Mouse (Mus musculus): ENCODE measurements around the gene 1300017J02Rik.
"Not testable (repeated sequence)": the region's sequence is repeated elsewhere in the genome, so short reads cannot be mapped to it uniquely, and the experiment has no call there.

1300017J02Rik gene

DNA sequence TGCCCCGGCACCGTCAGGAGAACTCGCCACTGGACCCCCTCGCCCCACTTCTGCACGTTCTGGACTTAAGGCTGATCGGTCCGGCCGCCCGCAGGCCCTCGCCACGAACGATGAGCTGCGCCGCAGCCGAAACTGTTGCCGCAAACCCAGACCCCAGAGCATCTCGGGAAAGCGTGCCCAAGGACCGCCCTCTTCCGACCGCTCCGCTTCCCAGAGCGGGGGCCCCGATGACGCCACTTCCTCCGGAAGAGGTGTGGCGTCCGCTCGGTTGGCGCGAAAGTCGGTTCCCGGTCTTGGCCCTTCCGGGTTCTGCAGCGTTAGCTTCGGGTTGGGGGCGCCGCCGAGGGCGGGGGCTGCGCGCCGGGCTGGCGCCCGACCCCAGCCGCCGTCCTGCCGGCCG lies at the start of gene 1300017J02Rik, which contains the start of gene Topbp1:
Gene 1300017J02Rik (minus strand): TSS at position 156 of the 400 bp plus-strand sequence.
Gene Topbp1 (plus strand): TSS at position 289 of the 400 bp plus-strand sequence.
- peak; percentile 94 for DNase-seq (ENCODE audit: low read depth)

DNA sequence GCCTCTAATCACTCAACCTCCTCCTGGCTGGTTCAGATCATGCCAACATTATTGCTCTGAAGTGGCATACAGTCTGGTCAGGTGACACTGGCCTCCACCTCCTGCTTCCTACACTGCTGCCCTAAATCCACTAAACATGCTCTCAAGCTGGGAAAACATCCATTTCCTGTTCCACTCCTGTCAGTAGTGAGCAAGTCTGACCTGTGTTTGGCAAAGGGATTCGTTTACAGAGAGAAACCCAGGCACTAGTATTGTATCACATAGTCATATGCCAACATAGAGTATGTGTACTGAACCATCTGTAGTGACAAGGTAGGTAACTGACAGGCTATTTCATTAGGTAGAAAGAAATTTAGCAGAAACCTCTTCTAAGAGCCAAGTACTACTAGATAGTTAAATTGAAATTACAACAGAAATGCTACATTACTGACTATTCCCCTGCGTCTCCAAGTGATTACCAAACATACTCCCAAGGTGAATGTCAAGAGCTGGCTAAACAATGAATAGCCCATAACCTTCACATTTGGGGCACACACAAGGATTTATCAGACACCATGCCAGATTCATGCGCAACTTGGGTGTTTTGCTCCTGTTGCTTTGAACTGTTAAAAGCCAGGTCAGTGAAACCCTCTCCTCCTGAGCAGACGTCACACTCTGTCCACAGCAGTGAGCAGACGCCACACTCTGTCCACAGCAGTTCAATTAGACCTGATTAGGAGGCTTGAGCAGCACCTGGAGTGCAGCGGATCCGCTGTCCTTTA lies 48.8 kb upstream of the 1300017J02Rik start:
- not testable (repeated sequence) for DNase-seq (ENCODE audit: low read depth)

DNA sequence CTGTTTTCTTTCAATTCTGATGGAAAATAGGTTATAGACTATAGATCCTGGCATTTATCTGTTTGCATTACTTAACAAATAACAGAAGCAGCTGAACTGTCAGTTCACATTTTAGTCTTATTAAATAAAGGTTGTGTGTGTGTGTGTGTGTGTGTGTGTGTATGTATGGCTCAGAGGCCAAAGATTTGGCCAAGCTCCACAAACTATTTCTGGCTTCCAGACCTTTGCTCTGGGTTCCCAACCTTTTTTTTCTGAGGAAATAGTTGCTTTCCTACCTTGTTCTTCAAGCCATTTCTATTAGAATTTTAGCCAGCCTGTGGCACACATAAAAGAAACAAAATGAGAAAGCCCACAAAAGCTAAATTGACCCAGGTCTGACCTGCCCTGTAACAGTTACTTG lies 43.9 kb upstream of the 1300017J02Rik start:
- no peak for DNase-seq (ENCODE audit: low read depth)

DNA sequence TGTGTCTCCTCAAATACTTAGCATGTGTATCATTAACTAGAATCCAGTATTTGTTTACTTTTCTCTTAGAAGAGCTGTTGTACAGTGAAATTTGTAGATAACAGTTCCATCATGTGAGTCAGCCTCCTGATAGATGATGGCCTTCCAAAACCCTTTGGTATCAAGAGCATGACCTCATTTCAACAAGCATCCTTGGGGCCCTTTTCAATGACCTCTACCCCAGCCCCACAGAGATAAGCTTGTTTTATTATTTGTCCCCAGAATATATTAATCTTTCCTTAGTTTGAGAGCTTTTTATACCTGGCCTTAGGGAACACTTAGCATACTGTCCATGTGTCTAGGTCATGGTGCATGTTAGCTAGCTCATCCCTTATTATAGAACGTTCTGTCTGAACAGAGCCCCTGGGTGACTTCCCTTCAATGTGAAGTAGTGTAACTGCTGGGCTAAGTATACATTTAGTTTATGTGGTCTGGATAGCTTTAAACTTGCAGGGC lies 43.2 kb upstream of the 1300017J02Rik start:
- DNase-seq (ENCODE audit: low read depth) = no peak

DNA sequence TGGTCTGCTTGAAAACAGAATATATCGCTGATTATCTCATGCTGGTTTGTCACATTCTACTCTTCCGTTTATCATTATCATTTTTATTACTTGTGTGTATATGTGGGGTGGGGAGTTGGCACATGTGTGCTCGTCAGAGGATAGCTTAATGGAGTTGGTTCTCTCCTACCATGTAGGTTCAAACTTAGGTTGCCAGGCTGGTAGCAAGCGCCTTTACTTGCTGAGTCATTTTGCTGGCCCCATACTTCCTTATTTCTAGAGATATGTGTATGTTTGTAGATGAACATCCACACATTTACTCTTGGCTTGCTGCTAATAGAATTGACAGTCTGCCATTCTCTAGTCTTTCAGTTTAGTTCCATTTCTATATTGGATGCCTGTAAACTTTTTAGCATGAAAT lies 42.2 kb upstream of the 1300017J02Rik start:
- DNase-seq (ENCODE audit: low read depth) = peak; percentile 67

DNA sequence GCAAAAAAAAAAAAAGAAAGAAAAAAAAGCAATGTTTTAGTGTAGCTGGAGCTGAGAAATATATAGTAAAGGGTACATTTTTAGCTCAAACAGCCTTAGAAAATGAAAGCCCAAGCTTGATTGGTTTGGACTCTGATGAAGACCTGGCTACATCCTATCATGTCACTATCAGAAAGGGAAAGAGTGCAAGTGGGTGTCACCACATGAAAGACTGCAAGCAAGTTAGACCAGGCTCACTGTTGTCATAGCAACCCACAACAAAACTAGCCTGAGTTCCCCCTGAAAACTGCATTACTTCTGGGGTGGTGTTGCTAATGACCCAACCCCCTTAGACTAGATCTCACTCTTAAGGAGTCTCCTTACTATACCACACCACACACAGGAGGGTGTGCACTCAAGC lies 32.0 kb upstream of the 1300017J02Rik start:
- no peak for DNase-seq (ENCODE audit: low read depth)

DNA sequence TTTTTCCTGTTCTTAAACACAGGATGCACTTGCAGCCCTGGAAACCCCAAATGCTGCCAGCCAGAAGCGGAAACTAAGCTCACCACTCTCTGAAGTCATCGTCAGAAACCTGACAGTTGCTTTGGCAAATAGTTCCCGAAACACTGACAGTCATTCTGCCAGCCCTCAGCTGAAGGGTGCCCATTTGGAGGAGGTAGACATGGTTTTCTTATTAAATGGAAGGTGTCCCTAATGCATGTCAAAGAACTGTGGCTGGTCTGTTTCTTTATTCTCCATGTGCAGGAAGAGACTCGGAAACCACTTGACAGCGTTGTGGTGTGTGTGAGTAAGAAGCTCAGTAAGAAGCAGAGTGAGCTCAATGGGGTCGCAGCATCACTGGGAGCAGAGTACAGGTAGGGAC lies 27.8 kb upstream of the 1300017J02Rik start:
- peak; percentile 27 for DNase-seq (ENCODE audit: low read depth)

DNA sequence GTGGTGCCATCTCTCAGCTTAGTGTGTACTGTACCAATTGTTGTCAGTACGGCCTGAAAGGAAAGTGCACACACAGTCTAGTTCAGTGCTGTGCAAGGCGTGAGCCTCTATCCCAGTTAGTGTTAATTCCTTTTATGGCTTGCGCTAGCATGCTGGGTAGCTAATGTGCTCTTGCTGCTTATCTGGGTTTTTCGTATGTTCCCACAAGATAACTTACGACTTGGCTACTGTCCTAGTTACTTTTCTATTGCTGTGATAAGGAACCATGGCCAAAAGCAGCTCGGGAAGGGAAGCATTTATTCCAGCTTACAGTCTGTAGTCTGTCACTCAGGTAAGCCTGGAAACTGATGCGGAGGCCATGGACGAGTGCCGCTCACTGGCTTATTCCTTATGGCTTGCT lies 21.6 kb upstream of the 1300017J02Rik start:
- DNase-seq (ENCODE audit: low read depth) = no peak

DNA sequence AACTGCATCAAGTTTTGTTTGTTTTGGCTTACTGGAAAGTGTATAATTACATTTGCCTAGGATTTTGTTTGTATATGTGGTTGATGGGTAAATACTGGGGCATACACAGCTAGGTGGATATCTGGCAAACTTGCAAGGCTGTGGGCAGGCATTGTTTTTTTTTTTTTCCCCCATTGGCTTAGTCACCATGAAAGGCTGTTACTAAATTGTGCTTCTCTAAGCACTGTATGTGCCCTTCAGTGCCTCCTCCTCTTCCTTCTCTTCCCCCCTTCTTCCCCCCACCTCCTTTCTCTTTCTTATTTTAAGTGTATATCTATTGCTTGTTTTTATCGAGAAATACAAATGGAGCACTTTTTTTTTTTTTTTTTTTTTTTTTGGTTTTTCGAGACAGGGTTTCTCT lies 19.8 kb upstream of the 1300017J02Rik start:
- DNase-seq (ENCODE audit: low read depth) = peak; percentile 46

DNA sequence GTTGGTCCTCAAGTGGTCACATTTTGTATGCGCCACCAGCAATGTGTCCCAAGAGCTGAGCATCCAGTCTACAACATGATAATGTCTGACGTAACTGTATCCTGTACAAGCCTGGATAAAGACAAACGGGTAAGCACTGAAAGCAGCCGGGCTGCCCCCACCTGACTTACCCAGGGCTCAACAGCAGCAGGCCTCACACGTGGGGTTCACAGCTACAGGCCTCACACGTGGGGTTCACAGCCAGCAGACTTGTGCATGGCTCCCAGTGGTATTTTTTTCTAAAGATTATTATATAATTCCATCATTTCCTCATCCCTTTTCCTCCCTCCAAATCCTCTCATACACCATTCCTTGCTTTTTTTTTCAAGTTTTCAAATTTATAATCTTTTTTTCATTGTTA lies 5.0 kb upstream of the 1300017J02Rik start:
- DNase-seq (ENCODE audit: low read depth) = no peak

DNA sequence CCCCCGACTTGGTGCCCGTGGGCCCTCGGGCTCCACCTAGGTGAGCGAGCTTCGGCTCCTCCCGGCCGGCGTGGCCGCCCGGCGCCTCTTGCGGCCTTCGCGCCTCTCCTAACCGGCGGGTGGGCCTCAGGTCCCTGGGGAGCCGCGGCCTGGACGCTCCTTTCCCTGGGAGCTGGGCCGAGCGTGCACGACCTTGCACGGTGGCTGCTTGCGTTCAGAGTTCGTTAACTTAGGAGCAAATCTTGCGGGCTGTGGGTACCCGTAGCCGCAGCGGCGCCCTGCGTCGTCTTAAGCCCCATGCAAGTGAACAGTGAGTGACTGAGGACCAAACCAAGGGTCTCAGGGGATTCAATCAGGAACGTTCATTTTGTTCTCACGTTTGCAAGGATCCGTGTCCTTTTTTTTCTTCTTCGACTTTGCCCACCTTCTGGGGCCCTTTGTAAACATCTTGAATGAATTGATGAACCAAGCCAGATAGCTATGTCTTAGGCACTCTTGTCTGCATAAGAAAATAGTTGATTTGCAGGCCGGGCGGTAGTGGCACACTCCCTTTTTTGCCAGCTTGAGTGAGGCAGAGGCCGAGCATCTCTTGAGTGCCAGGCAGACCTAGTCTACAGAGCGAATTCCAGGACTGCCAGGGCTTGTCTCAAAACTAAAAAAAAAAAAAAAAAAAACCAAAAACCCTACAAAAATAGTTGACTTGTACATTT lies 605 bp upstream of the 1300017J02Rik start:
- peak; percentile 62 for DNase-seq (ENCODE audit: low read depth)

DNA sequence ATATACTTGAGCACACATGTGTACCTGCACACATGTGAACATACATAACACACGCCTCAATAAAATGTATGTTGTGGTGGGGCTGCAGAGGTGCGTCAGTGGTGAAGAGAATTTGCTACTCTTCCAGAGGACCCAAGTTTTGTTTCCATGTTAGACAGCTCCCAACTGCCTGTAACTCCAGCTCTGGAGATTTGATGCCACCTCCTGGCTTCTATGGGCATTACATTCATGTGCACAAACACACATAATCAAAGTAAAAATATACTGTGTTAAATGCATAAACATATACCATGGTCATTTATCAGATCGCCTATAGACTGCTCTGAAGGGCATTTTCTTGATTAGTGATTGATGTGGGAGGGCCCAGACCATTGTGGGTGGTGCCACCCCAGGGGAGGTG lies 2.2 kb downstream of the 1300017J02Rik start:
- peak; percentile 78 for DNase-seq (ENCODE audit: low read depth)

DNA sequence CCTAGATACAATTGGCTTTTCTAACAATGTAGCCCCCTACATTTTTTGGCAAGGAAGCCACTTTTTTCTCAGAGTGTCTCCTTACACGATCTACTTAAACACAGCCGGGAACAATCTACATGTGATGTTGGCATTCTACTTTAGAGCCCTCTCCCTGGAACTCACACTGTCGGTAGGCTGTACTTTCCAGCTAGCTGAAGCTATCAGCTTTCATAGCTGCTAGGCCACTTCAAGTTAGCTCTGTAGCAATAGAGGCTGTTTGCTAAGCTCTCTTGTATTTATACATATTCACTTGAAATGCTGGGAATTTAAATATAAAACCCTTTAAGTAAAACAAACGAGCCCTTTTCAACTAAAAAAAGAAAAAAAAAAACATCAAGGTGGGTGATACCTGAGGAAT lies 2.6 kb downstream of the 1300017J02Rik start:
- DNase-seq (ENCODE audit: low read depth) = no peak

DNA sequence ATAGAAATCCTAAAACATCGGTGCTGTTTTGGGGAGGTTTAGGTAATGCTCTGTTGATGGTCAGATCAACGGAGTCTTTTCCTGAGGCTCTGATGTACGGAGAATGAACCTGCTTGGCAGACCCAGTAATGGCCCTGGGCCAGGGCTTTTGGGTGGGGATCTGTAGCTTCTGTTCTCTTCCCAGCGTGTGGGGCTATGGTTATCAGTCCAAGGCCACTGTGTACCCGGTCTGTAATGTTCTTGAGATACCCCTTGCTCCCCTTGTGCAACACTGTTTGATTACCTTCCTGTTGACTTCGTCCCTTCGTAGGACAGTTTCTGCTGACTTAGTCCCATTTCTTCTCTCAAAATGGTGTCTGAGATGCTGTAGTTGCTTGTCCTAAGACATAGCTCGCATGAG lies 3.8 kb downstream of the 1300017J02Rik start:
- DNase-seq (ENCODE audit: low read depth) = no peak

DNA sequence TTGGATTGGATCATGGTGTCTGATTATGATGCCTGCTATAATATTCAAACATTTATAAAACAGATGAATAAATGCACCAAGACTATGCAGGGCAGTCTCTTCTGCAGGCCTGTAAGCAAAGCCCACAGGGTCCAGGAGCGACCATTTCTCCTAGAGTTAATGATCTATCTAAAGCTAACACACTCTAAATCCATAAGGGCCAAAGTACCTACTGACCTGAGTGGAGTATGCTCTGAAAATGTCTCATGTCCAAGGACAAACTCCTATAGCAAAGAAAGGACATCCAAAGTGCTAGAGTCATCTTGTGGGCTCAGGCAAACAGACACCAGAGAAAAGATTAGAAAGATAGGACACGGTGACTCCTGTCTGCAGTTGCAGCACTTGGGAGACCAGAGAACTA lies 10.4 kb downstream of the 1300017J02Rik start:
- DNase-seq (ENCODE audit: low read depth) = no peak

DNA sequence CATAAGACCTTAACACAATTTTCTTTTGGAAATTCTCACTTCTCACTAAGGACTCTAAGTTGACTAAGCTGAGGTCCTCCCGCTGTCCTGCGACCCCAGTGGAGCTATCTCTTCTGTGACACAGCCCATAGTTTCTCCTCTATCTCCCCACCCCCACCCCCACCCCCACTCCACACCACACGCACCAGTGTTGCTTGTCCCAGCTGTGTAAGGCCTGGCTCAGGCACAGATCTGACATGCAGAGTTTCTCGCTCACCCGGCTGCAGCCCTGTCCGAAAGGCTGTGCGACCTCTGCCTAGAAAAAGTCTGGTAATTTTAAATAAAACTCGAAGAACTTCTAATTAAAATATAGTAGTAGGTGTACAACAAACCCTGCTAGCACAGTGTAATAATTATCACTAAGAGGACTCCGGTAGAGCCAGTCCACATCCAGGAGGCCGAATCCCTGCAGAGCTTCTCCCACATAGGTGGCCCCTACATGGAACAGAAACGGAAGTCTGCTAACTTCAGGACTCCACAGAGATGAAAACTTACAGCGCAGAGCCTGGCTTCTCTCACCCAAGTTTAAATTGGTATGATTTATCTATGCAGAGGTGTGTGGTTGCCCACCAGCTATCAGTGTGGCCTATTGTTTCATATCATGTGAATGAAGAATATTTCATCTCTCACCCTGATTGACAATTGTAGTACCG lies 16.2 kb downstream of the 1300017J02Rik start:
- no peak for DNase-seq (ENCODE audit: low read depth)

DNA sequence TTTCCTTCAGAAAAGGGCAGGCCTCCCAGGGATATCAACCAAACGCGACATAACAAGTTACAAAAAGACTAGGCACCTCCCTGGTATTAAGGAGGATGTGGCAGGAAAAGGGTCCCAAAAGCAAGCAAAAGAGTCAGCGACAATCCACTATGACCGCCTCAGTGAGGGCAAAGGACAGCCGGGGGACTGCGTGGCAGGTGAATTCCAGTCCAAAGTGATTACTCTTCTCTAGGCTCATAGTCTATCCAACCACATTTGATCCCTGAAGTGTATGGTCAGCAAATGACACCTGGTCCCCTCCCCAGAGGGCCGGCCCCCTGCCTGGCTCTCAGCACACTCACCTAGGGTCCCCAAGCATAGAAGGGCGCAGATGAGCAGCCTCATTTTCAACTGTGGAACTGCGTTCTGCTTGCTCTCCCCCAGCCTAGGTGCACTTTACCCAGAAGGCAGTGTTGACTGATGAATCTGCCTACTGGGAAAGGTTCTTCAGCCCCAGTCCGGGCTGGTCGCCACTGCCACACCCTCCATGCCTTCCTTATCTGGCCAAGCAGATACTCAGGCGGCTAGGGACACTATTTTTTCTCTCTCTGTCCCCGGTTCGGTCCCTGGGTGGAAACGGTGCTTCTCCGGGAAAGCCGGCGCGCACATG lies 16.9 kb downstream of the 1300017J02Rik start:
- no peak for DNase-seq (ENCODE audit: low read depth)

DNA sequence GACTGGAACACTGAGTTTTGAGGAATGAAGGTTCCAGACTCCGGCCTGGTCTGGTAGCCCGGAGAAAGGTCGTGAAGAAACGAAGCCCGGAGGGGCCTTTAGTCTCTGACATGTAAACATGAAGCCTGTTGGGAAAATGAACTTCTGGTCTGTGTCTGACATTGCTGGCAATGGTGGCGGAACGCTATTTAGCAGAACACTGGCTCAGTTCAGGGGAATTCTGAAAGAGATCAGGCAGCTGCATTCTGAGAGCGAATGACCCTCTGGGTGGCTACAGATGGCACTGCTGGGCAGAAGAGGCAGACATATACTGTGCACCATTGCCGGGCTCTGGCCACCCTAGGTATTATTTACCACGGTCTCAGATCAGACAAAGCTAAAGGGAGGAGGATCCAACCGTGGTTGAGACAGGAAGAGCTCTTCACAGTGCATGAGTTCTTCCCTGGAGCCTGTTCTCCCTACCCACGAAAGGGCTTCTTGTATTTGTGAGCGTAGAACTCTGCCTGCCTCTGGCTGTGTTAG lies 17.9 kb downstream of the 1300017J02Rik start:
- no peak for DNase-seq (ENCODE audit: low read depth)

DNA sequence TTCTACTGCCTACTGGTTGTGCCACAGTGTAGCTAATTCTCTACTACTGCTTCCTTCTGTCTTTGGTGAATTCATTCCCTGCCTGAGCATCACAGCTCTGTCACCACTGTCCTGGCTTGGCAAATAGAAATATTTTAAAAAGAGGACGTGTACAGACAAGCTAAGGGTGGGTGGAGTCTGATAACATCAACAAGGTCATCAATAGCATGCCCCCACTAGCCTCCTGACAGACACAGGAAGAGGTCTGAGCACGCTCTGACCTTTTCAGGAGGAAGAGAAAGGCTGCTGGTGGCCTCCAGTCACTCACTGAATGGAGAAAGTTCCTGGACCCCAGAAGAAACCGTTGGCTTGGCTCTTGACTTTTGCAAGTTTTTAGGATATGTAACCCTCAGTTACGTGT lies 18.5 kb downstream of the 1300017J02Rik start:
- DNase-seq (ENCODE audit: low read depth) = peak; percentile 32

DNA sequence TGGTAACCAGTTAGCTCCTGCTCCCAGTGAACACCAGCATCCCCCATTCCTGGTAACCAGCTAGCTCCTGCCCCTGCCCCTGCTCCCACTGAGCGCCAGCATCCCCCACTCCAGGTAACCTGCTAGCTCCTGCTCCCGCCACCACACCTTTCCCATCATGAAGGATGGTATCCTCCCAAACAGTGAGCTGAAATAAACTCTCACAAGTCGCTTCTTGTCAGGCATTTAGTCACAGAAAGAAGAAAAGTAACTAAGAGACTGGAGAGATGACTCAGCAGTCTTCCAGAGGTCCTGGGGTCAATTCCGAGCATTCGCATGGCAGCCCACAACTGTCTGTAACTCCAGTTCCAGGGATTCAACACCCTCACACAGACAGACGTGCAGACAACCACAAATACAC lies 28.0 kb downstream of the 1300017J02Rik start:
- DNase-seq (ENCODE audit: low read depth) = no peak

DNA sequence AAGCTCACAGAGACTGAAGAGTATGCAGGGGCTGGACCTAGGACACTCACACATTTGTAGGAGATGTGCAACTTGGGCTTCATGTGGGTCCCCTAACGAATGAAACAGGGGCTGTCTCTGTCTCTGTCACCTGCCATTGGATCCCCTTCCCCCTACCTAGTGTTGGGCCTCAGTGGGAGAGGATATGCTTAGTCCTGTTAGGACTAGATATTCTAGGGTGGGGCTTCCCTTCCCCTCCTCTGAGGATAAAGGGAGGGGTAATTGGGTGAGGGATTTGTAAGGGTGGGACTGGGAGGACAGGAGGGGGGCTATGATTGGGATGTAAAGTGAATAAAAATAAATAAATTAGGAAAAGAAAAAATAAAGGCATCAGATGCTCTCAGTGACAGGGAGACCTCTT lies 29.2 kb downstream of the 1300017J02Rik start:
- no peak for DNase-seq (ENCODE audit: low read depth)

DNA sequence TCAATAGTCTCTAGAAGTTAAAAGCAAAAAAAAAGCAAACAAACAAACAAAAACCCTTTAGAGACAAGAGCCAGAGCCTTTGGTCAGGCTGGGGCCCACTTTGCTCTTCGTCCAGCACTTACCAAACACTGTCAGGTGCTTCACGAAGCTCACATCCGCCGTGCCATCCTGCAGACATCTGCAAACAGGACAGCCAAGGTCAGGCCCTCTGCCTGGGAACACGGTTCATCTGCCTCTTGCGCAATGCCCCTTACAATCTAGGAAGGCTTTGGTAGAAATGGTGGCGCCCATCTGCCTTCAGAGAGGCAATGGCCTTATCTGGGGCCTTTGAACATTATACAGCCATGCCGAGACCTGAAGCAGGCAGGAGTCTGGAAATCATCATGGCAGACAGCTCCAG lies 30.1 kb downstream of the 1300017J02Rik start:
- DNase-seq (ENCODE audit: low read depth) = peak; percentile 9

Data from 416B (cell line).